Mouse (Mus musculus): ENCODE results near the gene Sik3.
"Not testable (repeated sequence)": the region's sequence is repeated elsewhere in the genome, so short reads cannot be mapped to it uniquely, and the experiment has no call there.

Gene Sik3

GRCm38 (mm10) chr9:46103154-46103553, 90.5 kb downstream of the Sik3 start:
- DNase-seq (ENCODE audit: low spot score in 2 of 2), result no peak

- no peak for DNase-seq (ENCODE audit: low spot score in 2 of 2)
Measured at GRCm38 (mm10) chr9:46106105-46106504, 93.5 kb downstream of the Sik3 start.

GRCm38 (mm10) chr9:46110648-46111047, 98.0 kb downstream of the Sik3 start:
- no peak for DNase-seq (ENCODE audit: low spot score in 2 of 2)

GRCm38 (mm10) chr9:46111334-46111733, 98.7 kb downstream of the Sik3 start:
- no peak for DNase-seq (ENCODE audit: low spot score in 2 of 2)

GRCm38 (mm10) chr9:46112246-46112645, 99.6 kb downstream of the Sik3 start:
- peak; percentile 32 for DNase-seq (ENCODE audit: low spot score in 2 of 2)

- DNase-seq (ENCODE audit: low spot score in 2 of 2), result no peak
Measured at GRCm38 (mm10) chr9:46118844-46119385, 106.3 kb downstream of the Sik3 start.

- DNase-seq (ENCODE audit: low spot score in 2 of 2), result peak; percentile 63 to 81
Measured at GRCm38 (mm10) chr9:46119943-46120441, 107.4 kb downstream of the Sik3 start.

GRCm38 (mm10) chr9:46120468-46121253, 108.0 kb downstream of the Sik3 start:
- no peak for DNase-seq (ENCODE audit: low spot score in 2 of 2)

- DNase-seq (ENCODE audit: low spot score in 2 of 2), result no peak
Measured at GRCm38 (mm10) chr9:46121486-46121885, 108.9 kb downstream of the Sik3 start.

- no peak for DNase-seq (ENCODE audit: low spot score in 2 of 2)
Measured at GRCm38 (mm10) chr9:46122731-46123130, 110.1 kb downstream of the Sik3 start.

- no peak for DNase-seq (ENCODE audit: low spot score in 2 of 2)
Measured at GRCm38 (mm10) chr9:46126295-46126694, 113.7 kb downstream of the Sik3 start.

- DNase-seq (ENCODE audit: low spot score in 2 of 2), result no peak
Measured at GRCm38 (mm10) chr9:46127326-46127725, 114.7 kb downstream of the Sik3 start.

- DNase-seq (ENCODE audit: low spot score in 2 of 2), result no peak
Measured at GRCm38 (mm10) chr9:46129241-46129640, 116.6 kb downstream of the Sik3 start.

GRCm38 (mm10) chr9:46132821-46133220, 120.2 kb downstream of the Sik3 start:
- DNase-seq (ENCODE audit: low spot score in 2 of 2), result not testable (repeated sequence)

GRCm38 (mm10) chr9:46138831-46139230, 126.2 kb downstream of the Sik3 start:
- DNase-seq (ENCODE audit: low spot score in 2 of 2), result peak in 1 of 2 experiments; percentile 56

- DNase-seq (ENCODE audit: low spot score in 2 of 2), result no peak
Measured at GRCm38 (mm10) chr9:46140811-46141210, 128.2 kb downstream of the Sik3 start.

- no peak for DNase-seq (ENCODE audit: low spot score in 2 of 2)
Measured at GRCm38 (mm10) chr9:46142031-46142430, 129.4 kb downstream of the Sik3 start.

GRCm38 (mm10) chr9:46142492-46142891, 129.9 kb downstream of the Sik3 start:
- no peak for DNase-seq (ENCODE audit: low spot score in 2 of 2)

GRCm38 (mm10) chr9:46144976-46145375, 132.4 kb downstream of the Sik3 start:
- DNase-seq (ENCODE audit: low spot score in 2 of 2), result no peak

GRCm38 (mm10) chr9:46146437-46146836, 133.8 kb downstream of the Sik3 start:
- DNase-seq (ENCODE audit: low spot score in 2 of 2), result no peak

- DNase-seq (ENCODE audit: low spot score in 2 of 2), result no peak
Measured at GRCm38 (mm10) chr9:46148723-46149122, 136.1 kb downstream of the Sik3 start.

- DNase-seq (ENCODE audit: low spot score in 2 of 2), result no peak
Measured at GRCm38 (mm10) chr9:46149392-46149791, 136.8 kb downstream of the Sik3 start.

- no peak for DNase-seq (ENCODE audit: low spot score in 2 of 2)
Measured at GRCm38 (mm10) chr9:46150116-46150515, 137.5 kb downstream of the Sik3 start.

Measured in urinary bladder, postnatal 36 days (tissue).